Mouse (Mus musculus): Measurements from ENCODE around the gene Tmem62. TPM values are rescaled to one million over a fixed set of nuclear protein-coding genes. Genes with fewer than 3 reads are reported as not detected.
"Not testable (repeated sequence)": the region's sequence is repeated elsewhere in the genome, so short reads cannot be mapped to it uniquely, and the experiment has no call there.

Gene Tmem62
- polyA plus RNA-seq, 1 experiment = 1.4 TPM

DNA sequence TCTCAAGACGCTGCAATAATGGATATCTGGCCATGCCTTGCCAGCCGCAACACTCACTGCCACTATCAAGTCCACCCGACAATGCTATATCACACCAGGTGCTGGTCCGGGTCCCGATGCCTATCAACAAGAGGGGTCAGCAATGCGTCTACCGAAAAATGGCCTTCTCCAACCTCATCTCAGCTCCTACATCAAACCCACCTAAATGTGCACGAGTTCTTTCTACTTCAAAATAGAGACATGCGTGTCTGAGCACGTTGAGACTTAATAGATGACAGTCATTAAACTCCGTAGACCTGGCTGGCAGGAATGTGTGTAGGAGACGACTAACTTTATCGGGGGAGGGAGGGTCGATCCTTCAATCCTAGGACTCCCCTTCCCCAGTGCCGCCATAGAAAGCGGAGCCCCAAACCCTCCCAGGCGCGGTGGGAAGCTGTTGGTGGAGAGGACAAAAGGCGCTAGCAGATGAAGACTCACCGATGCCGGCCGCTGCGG is 6.7 kb upstream of the Tmem62 start:
- TF ChIP-seq FLI1 (IDR thresholded peaks at IDR 0.05; ENCODE audit: low read length) = no peak
- TF ChIP-seq GATA1 (IDR thresholded peaks at IDR 0.05; ENCODE audit: borderline replicate concordance, low read length) = no peak
- peaks cover 11% of the 10 kb centered on the region for H3K36me3 ChIP-seq (replicated peaks; ENCODE audit: low read length)
- peak overlapping the region; percentile 93 for H3K4me3 ChIP-seq (replicated peaks)
- H3K27me3 ChIP-seq (replicated peaks) = no peaks in the 10 kb centered on the region
- H3K4me1 ChIP-seq = peaks cover 43% of the 10 kb centered on the region
- no peaks in the 10 kb centered on the region for H3K9me3 ChIP-seq

DNA sequence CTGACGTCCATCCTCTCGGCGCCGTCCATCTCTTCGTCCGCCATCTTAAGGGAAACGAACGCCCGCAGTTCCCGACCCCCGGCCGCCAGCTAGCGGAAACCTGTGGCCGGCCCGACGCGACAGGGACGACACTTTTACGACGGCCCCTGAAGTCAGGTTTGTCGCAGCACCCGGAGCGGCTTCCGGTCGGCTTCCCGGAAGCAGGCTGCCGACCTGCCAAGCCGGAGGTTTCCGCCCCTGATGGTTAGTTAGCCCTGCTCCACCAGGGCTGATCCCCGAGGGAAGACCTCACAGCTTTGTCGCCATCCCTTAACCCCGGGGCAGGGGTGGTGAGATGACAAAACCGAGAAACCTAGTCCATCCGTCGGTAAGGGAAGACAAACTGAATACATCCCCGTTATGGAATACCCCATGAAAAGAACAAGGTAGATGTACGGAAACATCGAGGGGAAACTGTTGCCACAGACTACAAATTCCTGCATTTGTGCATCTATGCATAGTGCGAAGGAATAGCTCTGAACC is 6.2 kb upstream of the Tmem62 start, which contains the start of gene Ubr1:
Gene Ubr1 (minus strand): TSS at position 157 of the 522 bp plus-strand sequence.
- peaks cover 11% of the 10 kb centered on the region for H3K36me3 ChIP-seq (replicated peaks; ENCODE audit: low read length)
- H3K4me3 ChIP-seq (replicated peaks) = peak within 1 kb of the TSS; percentile 93
- no peaks in the 10 kb centered on the region for H3K9me3 ChIP-seq
- TF ChIP-seq GATA1 (IDR thresholded peaks at IDR 0.05; ENCODE audit: borderline replicate concordance, low read length) (no peak), FLI1 (IDR thresholded peaks at IDR 0.05; ENCODE audit: low read length) (peak; percentile 30; the same call in 1 of the 2 replicates)
- no peaks in the 10 kb centered on the region for H3K27me3 ChIP-seq (replicated peaks)
- H3K4me1 ChIP-seq = peaks cover 42% of the 10 kb centered on the region

DNA sequence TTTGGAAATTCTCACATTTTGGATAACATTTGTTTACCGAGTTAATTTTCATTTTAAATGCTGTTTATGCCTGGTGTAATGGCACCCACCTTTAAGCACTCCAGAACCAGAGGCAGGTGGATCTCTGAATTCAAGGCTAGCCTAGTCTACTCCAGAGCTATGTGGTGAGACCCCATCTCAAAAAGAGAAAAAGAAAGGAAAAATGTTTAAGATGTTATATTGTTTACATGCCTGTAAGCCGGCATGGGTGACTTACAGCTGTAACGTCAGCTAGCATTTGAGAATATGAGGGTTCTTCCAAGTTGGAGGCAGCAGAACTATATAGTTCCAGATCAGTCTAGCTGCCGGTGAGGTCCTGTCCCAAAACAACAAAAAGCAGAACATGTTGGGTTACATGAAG is 5.1 kb upstream of the Tmem62 start:
- peaks cover 42% of the 10 kb centered on the region for H3K4me1 ChIP-seq

DNA sequence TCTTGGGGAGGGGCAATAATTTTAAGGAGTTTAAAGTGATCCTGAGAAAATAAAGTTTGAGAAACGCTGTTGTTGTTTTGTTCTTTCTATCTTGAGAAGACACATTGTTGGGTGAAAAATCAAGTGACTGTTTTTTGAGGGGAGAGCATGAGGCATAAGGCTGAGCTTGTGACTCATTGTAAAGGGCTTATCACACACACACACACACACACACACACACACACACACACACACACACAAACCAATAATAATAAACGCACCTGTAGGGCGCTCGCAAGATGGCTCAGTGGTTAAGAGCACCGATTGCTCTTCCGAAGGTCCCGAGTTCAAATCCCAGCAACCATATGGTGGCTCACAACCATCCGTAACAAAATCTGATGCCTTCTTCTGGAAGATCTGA is 4.6 kb upstream of the Tmem62 start:
- not testable (repeated sequence) for H3K27me3 ChIP-seq (replicated peaks); H3K4me3 ChIP-seq (replicated peaks); H3K36me3 ChIP-seq (replicated peaks; ENCODE audit: low read length); H3K9me3 ChIP-seq
- H3K4me1 ChIP-seq = peaks cover 41% of the 10 kb centered on the region

More for the DNA sequence above, 5.1 kb upstream of the Tmem62 start:
- Histone ChIP-seq H3K36me3 (replicated peaks; ENCODE audit: low read length) (peaks cover 5% of the 10 kb centered on the region), H3K4me3 (replicated peaks) (no peak overlapping the region), H3K27me3 (replicated peaks) (no peaks in the 10 kb centered on the region), H3K9me3 (no peaks in the 10 kb centered on the region)
- TF ChIP-seq GATA1 (IDR thresholded peaks at IDR 0.05; ENCODE audit: borderline replicate concordance, low read length) (no peak), FLI1 (IDR thresholded peaks at IDR 0.05; ENCODE audit: low read length) (no peak)

DNA sequence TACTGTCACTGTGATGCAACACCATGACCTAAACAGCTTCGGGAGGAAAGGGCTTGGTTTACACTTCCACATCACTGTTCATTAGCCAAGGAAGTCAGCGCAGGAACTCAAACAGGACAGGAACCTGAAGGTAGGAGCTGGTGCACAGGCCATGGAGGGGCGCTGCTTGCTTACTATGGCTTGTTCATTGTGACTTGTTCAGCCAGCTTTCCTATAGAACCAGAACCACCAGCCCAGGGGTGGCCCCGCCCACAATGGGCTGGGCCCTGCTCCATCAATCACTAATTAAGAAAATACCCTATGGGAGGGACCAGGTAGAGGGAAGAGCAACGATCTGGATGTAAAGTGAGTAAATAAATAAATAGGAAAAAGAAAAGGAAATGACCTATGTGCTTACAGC is 3.9 kb upstream of the Tmem62 start:
- Histone ChIP-seq H3K9me3 (no peaks in the 10 kb centered on the region), H3K4me3 (replicated peaks) (no peak overlapping the region), H3K27me3 (replicated peaks) (no peaks in the 10 kb centered on the region), H3K4me1 (peaks cover 40% of the 10 kb centered on the region), H3K36me3 (replicated peaks; ENCODE audit: low read length) (no peaks in the 10 kb centered on the region)
- TF ChIP-seq GATA1 (IDR thresholded peaks at IDR 0.05; ENCODE audit: borderline replicate concordance, low read length) = no peak
- no peak for TF ChIP-seq FLI1 (IDR thresholded peaks at IDR 0.05; ENCODE audit: low read length)

DNA sequence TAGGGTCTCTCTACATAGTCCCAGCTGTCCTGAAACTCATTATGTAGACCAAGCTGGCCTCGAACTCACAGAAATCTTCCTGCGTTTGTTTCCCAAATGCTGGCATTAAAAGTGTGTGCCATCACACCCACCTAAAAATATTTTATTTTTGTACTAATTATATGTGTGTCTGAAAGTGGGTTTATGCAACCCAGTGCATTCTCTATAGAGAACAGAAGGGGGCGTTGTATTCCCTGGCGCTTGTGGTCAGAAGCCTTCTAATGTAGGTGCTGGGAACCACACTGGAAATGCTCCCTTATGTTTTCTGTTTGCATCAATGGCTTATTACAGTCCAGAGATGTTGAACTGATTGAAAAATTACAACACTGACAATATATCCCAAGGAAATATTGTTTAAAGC is 509 bp upstream of the Tmem62 start:
- Histone ChIP-seq H3K27me3 (replicated peaks) (no peaks in the 10 kb centered on the region), H3K4me1 (peaks cover 25% of the 10 kb centered on the region), H3K4me3 (replicated peaks) (peak overlapping the region; percentile 98), H3K9me3 (no peaks in the 10 kb centered on the region), H3K36me3 (replicated peaks; ENCODE audit: low read length) (peaks cover 7% of the 10 kb centered on the region)
- TF ChIP-seq GATA1 (IDR thresholded peaks at IDR 0.05; ENCODE audit: borderline replicate concordance, low read length) (no peak), FLI1 (IDR thresholded peaks at IDR 0.05; ENCODE audit: low read length) (no peak)

DNA sequence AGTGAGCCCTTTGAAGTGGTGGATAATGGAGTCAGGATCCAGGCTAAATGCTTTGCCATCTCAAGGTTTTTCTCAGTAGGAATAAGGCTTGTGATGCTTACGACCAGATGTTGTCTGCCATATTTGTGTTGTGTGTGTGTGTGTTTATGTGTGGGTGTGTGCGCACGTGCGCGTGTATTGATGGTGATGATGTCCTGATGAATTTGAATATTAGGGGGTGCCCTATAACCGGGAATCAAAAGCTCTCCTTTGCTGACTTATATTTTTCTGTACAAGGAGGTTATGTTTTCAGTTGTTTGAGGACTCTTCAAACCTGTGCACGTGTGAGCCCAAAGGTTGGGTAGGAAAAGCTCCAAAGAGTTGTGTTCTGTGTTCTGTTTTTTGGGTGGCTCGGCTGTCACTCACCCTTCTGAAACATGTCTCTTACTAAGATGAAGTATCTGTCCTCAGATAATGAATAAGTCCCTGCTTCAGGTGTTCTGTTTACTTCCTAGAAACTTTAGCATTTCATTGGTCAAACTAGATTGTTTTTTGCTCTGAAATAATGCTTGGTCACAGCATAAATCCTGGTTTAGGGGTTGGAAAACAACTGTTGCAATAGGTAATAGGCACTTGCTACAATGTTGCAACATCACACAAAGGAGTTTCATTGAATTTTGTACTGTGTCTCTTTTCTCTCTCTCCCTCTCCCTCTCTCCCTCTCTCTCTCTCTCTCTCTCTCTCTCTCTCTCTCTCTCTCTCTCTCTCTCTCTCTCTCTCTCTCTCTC is 1.3 kb downstream of the Tmem62 start:
- H3K9me3 ChIP-seq = no peaks in the 10 kb centered on the region
- H3K36me3 ChIP-seq (replicated peaks; ENCODE audit: low read length) = peaks cover 8% of the 10 kb centered on the region
- no peaks in the 10 kb centered on the region for H3K27me3 ChIP-seq (replicated peaks)
- H3K4me1 ChIP-seq = peaks cover 18% of the 10 kb centered on the region
- peak overlapping the region; percentile 98 for H3K4me3 ChIP-seq (replicated peaks)
- TF ChIP-seq FLI1 (IDR thresholded peaks at IDR 0.05; ENCODE audit: low read length) = no peak
- TF ChIP-seq GATA1 (IDR thresholded peaks at IDR 0.05; ENCODE audit: borderline replicate concordance, low read length) = no peak

DNA sequence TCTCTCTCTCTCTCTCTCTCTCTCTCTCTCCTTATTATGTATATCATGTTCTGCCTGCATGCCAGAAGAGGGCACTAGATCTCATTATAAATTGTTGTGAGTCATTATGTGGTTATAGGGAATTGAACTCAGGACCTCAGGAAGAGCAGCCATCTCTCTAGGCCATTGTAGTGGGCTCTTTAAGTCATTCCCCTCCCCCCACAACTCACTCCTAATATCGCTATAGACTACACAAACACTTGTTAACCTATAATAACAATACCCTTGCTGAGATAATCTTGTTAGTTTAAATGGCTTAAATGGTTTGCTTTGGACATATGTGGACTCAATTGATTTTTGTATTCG is 1.8 kb downstream of the Tmem62 start:
- Histone ChIP-seq H3K36me3 (replicated peaks; ENCODE audit: low read length) (peaks cover 8% of the 10 kb centered on the region), H3K9me3 (no peaks in the 10 kb centered on the region), H3K4me1 (peaks cover 18% of the 10 kb centered on the region), H3K4me3 (replicated peaks) (no peak overlapping the region), H3K27me3 (replicated peaks) (no peaks in the 10 kb centered on the region)
- no peak for TF ChIP-seq FLI1 (IDR thresholded peaks at IDR 0.05; ENCODE audit: low read length)
- TF ChIP-seq GATA1 (IDR thresholded peaks at IDR 0.05; ENCODE audit: borderline replicate concordance, low read length) = no peak

DNA sequence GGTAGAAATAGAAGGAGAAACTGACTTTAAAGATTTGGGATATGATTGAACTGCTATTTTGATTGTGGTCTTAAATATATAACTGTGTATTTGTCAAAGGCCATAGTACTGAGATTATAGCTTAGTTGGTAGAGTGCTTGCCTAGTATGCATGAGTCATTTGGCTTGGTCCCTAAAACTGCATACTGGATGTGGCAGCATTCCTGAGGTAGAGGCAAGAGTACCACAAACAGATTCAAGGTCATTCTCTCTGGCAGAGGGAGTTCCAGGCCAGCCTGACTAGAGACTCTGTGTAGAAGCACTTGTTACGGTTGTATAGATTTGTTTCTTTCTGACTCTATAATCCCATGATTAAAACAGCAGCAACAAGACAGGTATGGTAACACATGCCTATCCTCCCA is 3.0 kb downstream of the Tmem62 start:
- Histone ChIP-seq H3K4me1 (peaks cover 18% of the 10 kb centered on the region), H3K4me3 (replicated peaks) (no peak overlapping the region), H3K36me3 (replicated peaks; ENCODE audit: low read length) (peaks cover 8% of the 10 kb centered on the region), H3K9me3 (no peaks in the 10 kb centered on the region), H3K27me3 (replicated peaks) (no peaks in the 10 kb centered on the region)
- TF ChIP-seq GATA1 (IDR thresholded peaks at IDR 0.05; ENCODE audit: borderline replicate concordance, low read length) (no peak), FLI1 (IDR thresholded peaks at IDR 0.05; ENCODE audit: low read length) (no peak)

DNA sequence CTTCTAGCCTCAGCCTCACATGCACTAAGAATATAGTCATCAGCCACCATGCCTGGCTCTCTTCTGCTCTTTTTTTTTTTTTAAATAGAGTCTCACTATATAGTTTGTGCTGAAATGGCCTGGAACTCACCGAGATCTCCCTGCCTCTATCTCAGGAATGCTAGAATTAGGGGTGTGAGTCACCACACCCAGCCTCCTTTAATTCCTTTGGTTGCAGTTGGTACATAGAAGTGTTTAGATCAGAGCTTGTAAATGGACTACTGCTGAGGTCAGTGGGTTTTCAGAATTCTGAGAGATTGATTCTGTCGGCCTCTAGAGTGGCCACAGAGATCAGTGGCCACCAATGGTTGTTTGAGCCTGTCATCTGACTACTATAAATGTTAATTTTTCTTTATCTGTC is 4.0 kb downstream of the Tmem62 start:
- Histone ChIP-seq H3K36me3 (replicated peaks; ENCODE audit: low read length) (peaks cover 14% of the 10 kb centered on the region), H3K27me3 (replicated peaks) (no peaks in the 10 kb centered on the region), H3K4me3 (replicated peaks) (no peak overlapping the region), H3K9me3 (no peaks in the 10 kb centered on the region), H3K4me1 (peaks cover 18% of the 10 kb centered on the region)
- TF ChIP-seq GATA1 (IDR thresholded peaks at IDR 0.05; ENCODE audit: borderline replicate concordance, low read length) (no peak), FLI1 (IDR thresholded peaks at IDR 0.05; ENCODE audit: low read length) (no peak)

All from megakaryocyte, embryonic 14.5 days (primary cell).